Mouse (Mus musculus): ENCODE data around the gene 4921539E11Rik. TPM values are rescaled to one million over a fixed set of nuclear protein-coding genes. Genes with fewer than 3 reads are reported as not detected.

4921539E11Rik gene
- total and polyA plus RNA-seq, 2 experiments from 2014 or later = not detected

- Histone ChIP-seq H3K36me3 (replicated peaks; ENCODE audit: control insufficient read depth, insufficient read depth, low read length) (no peaks in the 10 kb centered on the region), H3K27me3 (ENCODE audit: control insufficient read depth, insufficient read depth, low read length) (no peaks in the 10 kb centered on the region), H3K27ac (ENCODE audit: low read depth) (no peak overlapping the region), H3K4me2 (ENCODE audit: low read depth, low read length) (no peak overlapping the region), H3K4me3 (ENCODE audit: low read depth, low read length) (no peak overlapping the region), H3K9me3 (replicated peaks; ENCODE audit: control insufficient read depth, low read length) (no peaks in the 10 kb centered on the region), H3K9ac (replicated peaks; ENCODE audit: low read depth, low read length) (no peak overlapping the region), H3K4me1 (ENCODE audit: control insufficient read depth, insufficient read depth) (no peaks in the 10 kb centered on the region)
- WGBS = 58% methylated on average over 2 of the region's 2 CpGs
- no peak for DNase-seq (ENCODE audit: low spot score)
- no peak for ATAC-seq (ENCODE audit: insufficient read depth, low read depth)
- TF ChIP-seq EP300 (IDR thresholded peaks at IDR 0.05; ENCODE audit: low read depth) (no peak), CTCF (IDR thresholded peaks at IDR 0.05; ENCODE audit: low read depth) (no peak)
Measured at GRCm38 (mm10) chr4:103232156-103232555, 58.5 kb downstream of the 4921539E11Rik start.

GRCm38 (mm10) chr4:103222854-103223253, 67.8 kb downstream of the 4921539E11Rik start:
- no peak for TF ChIP-seq CTCF (IDR thresholded peaks at IDR 0.05; ENCODE audit: low read depth)
- TF ChIP-seq EP300 (IDR thresholded peaks at IDR 0.05; ENCODE audit: low read depth) = no peak
- Histone ChIP-seq H3K27ac (ENCODE audit: low read depth) (no peak overlapping the region), H3K9me3 (replicated peaks; ENCODE audit: control insufficient read depth, low read length) (no peaks in the 10 kb centered on the region), H3K9ac (replicated peaks; ENCODE audit: low read depth, low read length) (no peak overlapping the region), H3K4me3 (ENCODE audit: low read depth, low read length) (no peak overlapping the region), H3K4me1 (ENCODE audit: control insufficient read depth, insufficient read depth) (no peaks in the 10 kb centered on the region), H3K36me3 (replicated peaks; ENCODE audit: control insufficient read depth, insufficient read depth, low read length) (no peaks in the 10 kb centered on the region), H3K27me3 (ENCODE audit: control insufficient read depth, insufficient read depth, low read length) (no peaks in the 10 kb centered on the region), H3K4me2 (ENCODE audit: low read depth, low read length) (no peak overlapping the region)
- no peak for ATAC-seq (ENCODE audit: insufficient read depth, low read depth)
- 34% methylated on average over 9 of the region's 9 CpGs for WGBS
- no peak for DNase-seq (ENCODE audit: low spot score)

- H3K4me2 ChIP-seq (ENCODE audit: low read depth, low read length) = no peak overlapping the region
- H3K4me3 ChIP-seq (ENCODE audit: low read depth, low read length) = no peak overlapping the region
- 66% methylated on average over 6 of the region's 6 CpGs for WGBS
- no peaks in the 10 kb centered on the region for H3K9me3 ChIP-seq (replicated peaks; ENCODE audit: control insufficient read depth, low read length)
- no peaks in the 10 kb centered on the region for H3K4me1 ChIP-seq (ENCODE audit: control insufficient read depth, insufficient read depth)
- H3K27me3 ChIP-seq (ENCODE audit: control insufficient read depth, insufficient read depth, low read length) = no peaks in the 10 kb centered on the region
- TF ChIP-seq EP300 (IDR thresholded peaks at IDR 0.05; ENCODE audit: low read depth) (no peak), CTCF (IDR thresholded peaks at IDR 0.05; ENCODE audit: low read depth) (no peak)
- ATAC-seq (ENCODE audit: insufficient read depth, low read depth) (no peak), DNase-seq (ENCODE audit: low spot score) (no peak)
- no peak overlapping the region for H3K27ac ChIP-seq (ENCODE audit: low read depth)
- no peak overlapping the region for H3K9ac ChIP-seq (replicated peaks; ENCODE audit: low read depth, low read length)
- no peaks in the 10 kb centered on the region for H3K36me3 ChIP-seq (replicated peaks; ENCODE audit: control insufficient read depth, insufficient read depth, low read length)
Measured at GRCm38 (mm10) chr4:103221789-103222188, 68.9 kb downstream of the 4921539E11Rik start.

- TF ChIP-seq CTCF (IDR thresholded peaks at IDR 0.05; ENCODE audit: low read depth) (no peak), EP300 (IDR thresholded peaks at IDR 0.05; ENCODE audit: low read depth) (no peak)
- ATAC-seq (ENCODE audit: insufficient read depth, low read depth) = no peak
- no peaks in the 10 kb centered on the region for H3K36me3 ChIP-seq (replicated peaks; ENCODE audit: control insufficient read depth, insufficient read depth, low read length)
- H3K9ac ChIP-seq (replicated peaks; ENCODE audit: low read depth, low read length) = no peak overlapping the region
- no peak overlapping the region for H3K4me2 ChIP-seq (ENCODE audit: low read depth, low read length)
- DNase-seq (ENCODE audit: low spot score) = no peak
- no peak overlapping the region for H3K27ac ChIP-seq (ENCODE audit: low read depth)
- no peaks in the 10 kb centered on the region for H3K27me3 ChIP-seq (ENCODE audit: control insufficient read depth, insufficient read depth, low read length)
- no peaks in the 10 kb centered on the region for H3K9me3 ChIP-seq (replicated peaks; ENCODE audit: control insufficient read depth, low read length)
- no peaks in the 10 kb centered on the region for H3K4me1 ChIP-seq (ENCODE audit: control insufficient read depth, insufficient read depth)
- no peak overlapping the region for H3K4me3 ChIP-seq (ENCODE audit: low read depth, low read length)
- WGBS = 79% methylated on average over 5 of the region's 5 CpGs
Measured at GRCm38 (mm10) chr4:103219011-103219410, 71.7 kb downstream of the 4921539E11Rik start.

GRCm38 (mm10) chr4:103216046-103216445, 74.6 kb downstream of the 4921539E11Rik start:
- H3K9me3 ChIP-seq (replicated peaks; ENCODE audit: control insufficient read depth, low read length) = no peaks in the 10 kb centered on the region
- no peak overlapping the region for H3K9ac ChIP-seq (replicated peaks; ENCODE audit: low read depth, low read length)
- no peak overlapping the region for H3K4me3 ChIP-seq (ENCODE audit: low read depth, low read length)
- TF ChIP-seq EP300 (IDR thresholded peaks at IDR 0.05; ENCODE audit: low read depth) (no peak), CTCF (IDR thresholded peaks at IDR 0.05; ENCODE audit: low read depth) (no peak)
- WGBS = 81% methylated on average over 6 of the region's 6 CpGs
- H3K27ac ChIP-seq (ENCODE audit: low read depth) = no peak overlapping the region
- DNase-seq (ENCODE audit: low spot score) = no peak
- ATAC-seq (ENCODE audit: insufficient read depth, low read depth) = no peak
- 0 out of 2 replicates have a peak, but pooled peaks cover 6% of the 10 kb centered on the region for H3K4me1 ChIP-seq (ENCODE audit: control insufficient read depth, insufficient read depth)
- no peak overlapping the region for H3K4me2 ChIP-seq (ENCODE audit: low read depth, low read length)
- H3K36me3 ChIP-seq (replicated peaks; ENCODE audit: control insufficient read depth, insufficient read depth, low read length) = peaks cover 2% of the 10 kb centered on the region; the same call in 1 of the 2 replicates
- no peaks in the 10 kb centered on the region for H3K27me3 ChIP-seq (ENCODE audit: control insufficient read depth, insufficient read depth, low read length)
